ENCODE assay signal across 8 mouse cellular contexts in the genomic region with DNA sequence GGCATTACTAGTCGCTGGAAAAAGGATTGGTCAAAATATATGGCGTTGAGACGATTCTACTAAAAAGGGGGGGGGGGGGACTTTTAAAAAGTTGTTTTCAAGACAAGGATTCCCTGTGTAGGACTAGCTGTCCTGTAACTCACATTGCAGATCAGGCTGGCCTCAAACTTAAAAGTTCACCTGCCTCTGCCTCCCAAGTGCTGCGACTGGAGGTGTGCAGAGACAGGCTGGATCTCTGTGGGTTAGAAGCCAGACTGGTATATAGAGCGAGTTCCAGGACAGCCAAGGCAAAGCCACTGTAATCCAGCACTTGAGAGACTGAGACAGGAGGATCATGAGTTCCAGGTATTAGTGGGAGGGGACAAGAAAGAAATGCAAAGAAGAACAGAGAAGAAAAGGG. TPM values are rescaled to one million over a fixed set of nuclear protein-coding genes. Genes with fewer than 3 reads are reported as not detected.
DNase-seq lines count a peak whose midpoint lies in the region; ATAC-seq and TF ChIP-seq lines count a peak whose summit lies in the region.

No protein-coding gene starts in this region.

- intact Hi-C loops in heart, postnatal 14 days (cut with DNase I): loop anchor here (10.0 kb wide), 2 partner anchors 121 to 391 kb away; partner anchors contain the start of gene Zmpste24

- H3K27me3 ChIP-seq in heart, embryonic 12.5 days (replicated peaks): peaks cover 5% of the 10 kb centered on the region; the same call in 1 of the 2 replicates
- H3K27me3 ChIP-seq in cerebellum, adult 2 months (ENCODE audit: control insufficient read depth, insufficient read depth, low read length): no peaks in the 10 kb centered on the region
- H3K27me3 ChIP-seq in hindbrain, embryonic 13.5 days: peaks cover 20% of the 10 kb centered on the region; the same call in 1 of the 2 replicates
- H3K27me3 ChIP-seq in midbrain, embryonic 15.5 days (replicated peaks): peaks cover 7% of the 10 kb centered on the region

- H3K4me2 ChIP-seq in heart, embryonic 12.5 days: peak overlapping the region; percentile 70
- peak overlapping the region; percentile 59 for H3K4me2 ChIP-seq in hindbrain, embryonic 13.5 days
- H3K4me2 ChIP-seq in midbrain, embryonic 15.5 days: peak overlapping the region; percentile 71

- H3K4me3 ChIP-seq in heart, embryonic 12.5 days: peak overlapping the region; percentile 99
- H3K4me3 ChIP-seq in cerebellum, adult 2 months (replicated peaks; ENCODE audit: insufficient read depth, low read depth, low read length): peak overlapping the region; percentile 98
- H3K4me3 ChIP-seq in hindbrain, embryonic 13.5 days: peak overlapping the region; percentile 92
- peak overlapping the region; percentile 64 for H3K4me3 ChIP-seq in midbrain, embryonic 15.5 days

- no peak for ATAC-seq in heart, embryonic 12.5 days (ENCODE audit: insufficient number of reproducible peaks, low FRiP score)
- peak; percentile 29; the same call in 1 of the 2 replicates for ATAC-seq in hindbrain, embryonic 13.5 days (ENCODE audit: low FRiP score)
- ATAC-seq in midbrain, embryonic 15.5 days (replicated peaks): peak; percentile 48

- DNase-seq in heart, postnatal 14 days: no peak
- peak; percentile 22 to 26 for DNase-seq in cerebellum, adult 2 months
- DNase-seq in B cell, adult 2 months: no peak
- no peak for DNase-seq in retina, postnatal 1 day
- no peak for DNase-seq in frontal cortex, adult 2 months (ENCODE audit: extremely low spot score in 1 of 2, low spot score in 1 of 2)

- no peak for TF ChIP-seq CTCF in cerebellum, adult 2 months (IDR thresholded peaks at IDR 0.05; ENCODE audit: borderline replicate concordance, insufficient read depth, low read depth, low read length)

- no peaks in the 10 kb centered on the region for H3K9me3 ChIP-seq in heart, embryonic 12.5 days (replicated peaks)
- no peaks in the 10 kb centered on the region for H3K9me3 ChIP-seq in hindbrain, embryonic 13.5 days
- H3K9me3 ChIP-seq in midbrain, embryonic 15.5 days: no peaks in the 10 kb centered on the region

- H3K9ac ChIP-seq in heart, embryonic 12.5 days: peak overlapping the region; percentile 58; the same call in 1 of the 2 replicates
- peak overlapping the region; percentile 98 for H3K9ac ChIP-seq in hindbrain, embryonic 13.5 days
- H3K9ac ChIP-seq in midbrain, embryonic 15.5 days: peak overlapping the region; percentile 93

- no peak for TF ChIP-seq POLR2A in cerebellum, adult 2 months (IDR thresholded peaks at IDR 0.05; ENCODE audit: borderline replicate concordance, insufficient read depth, low read length)

- WGBS in heart, embryonic 12.5 days: 25% methylated on average over 5 of the region's 5 CpGs
- WGBS in cerebellum, adult 2 months: 22% methylated on average over 5 of the region's 5 CpGs
- 21% methylated on average over 5 of the region's 5 CpGs for WGBS in hindbrain, embryonic 13.5 days
- 17% methylated on average over 5 of the region's 5 CpGs for WGBS in midbrain, embryonic 15.5 days

- H3K36me3 ChIP-seq in heart, embryonic 12.5 days: no peaks in the 10 kb centered on the region
- no peaks in the 10 kb centered on the region for H3K36me3 ChIP-seq in hindbrain, embryonic 13.5 days
- no peaks in the 10 kb centered on the region for H3K36me3 ChIP-seq in midbrain, embryonic 15.5 days (replicated peaks)

- no peak overlapping the region for H3K27ac ChIP-seq in heart, embryonic 12.5 days (ENCODE audit: poor library complexity, severe bottlenecking)
- H3K27ac ChIP-seq in cerebellum, adult 2 months (ENCODE audit: insufficient read depth, low read length): no peak overlapping the region
- peak overlapping the region; percentile 95 for H3K27ac ChIP-seq in hindbrain, embryonic 13.5 days
- peak overlapping the region; percentile 95 for H3K27ac ChIP-seq in midbrain, embryonic 15.5 days

- peaks cover 21% of the 10 kb centered on the region for H3K4me1 ChIP-seq in heart, embryonic 12.5 days (replicated peaks)
- no peaks in the 10 kb centered on the region; the same call in 1 of the 2 replicates for H3K4me1 ChIP-seq in cerebellum, adult 2 months (ENCODE audit: control insufficient read depth, insufficient read depth, low read length)
- peaks cover 25% of the 10 kb centered on the region for H3K4me1 ChIP-seq in hindbrain, embryonic 13.5 days (replicated peaks)
- peaks cover 26% of the 10 kb centered on the region for H3K4me1 ChIP-seq in midbrain, embryonic 15.5 days

RNA-seq across cellular contexts. Expression of gene Rlf, which starts 0.6 kb away (rescaled TPM):
- 23.6 and 24.1 TPM in 2 replicates for polyA plus RNA-seq in heart, embryonic 12.5 days (2016; fragmentation: Nextera tagmentation; extraction: Ambion mirVana)
- 10 to 100 TPM; 15.6 to 16.9 TPM for total RNA-seq in heart, postnatal 14 days (2021)
- polyA plus RNA-seq in cerebellum, adult 2 months (2012; rRNA removed): 14.9 and 16.0 TPM in 2 replicates
- 31.7 and 33.4 TPM in 2 replicates for polyA plus RNA-seq in hindbrain, embryonic 13.5 days (2015; fragmentation: Nextera tagmentation; extraction: Ambion mirVana)
- 31.0 and 33.2 TPM in 2 replicates for polyA plus RNA-seq in midbrain, embryonic 15.5 days (2015; fragmentation: Nextera tagmentation; extraction: Ambion mirVana)
- polyA plus RNA-seq in frontal cortex, adult 2 months (2012; rRNA removed): 14.5 and 16.1 TPM in 2 replicates

Comparison
In these comparisons a context has a peak if more than half of its experiments do, and no peak if none do; other contexts are left out.
1. H3K27ac ChIP-seq: peak in hindbrain, embryonic 13.5 days (single experiment) and midbrain, embryonic 15.5 days (single experiment); none in heart, embryonic 12.5 days (single experiment) and cerebellum, adult 2 months (single experiment).
2. DNase-seq: peak in cerebellum, adult 2 months (2 of 2); none in heart, postnatal 14 days (0 of 2), B cell, adult 2 months (0 of 2), retina, postnatal 1 day (single experiment) and frontal cortex, adult 2 months (0 of 2).
3. Peak in every context shown above with its lines, with median percentiles within 50 percentile points of each other: H3K4me2 ChIP-seq, H3K4me3 ChIP-seq and H3K9ac ChIP-seq.